Mouse (Mus musculus): ENCODE results near the gene Tenm3.

The Tenm3 gene

DNA sequence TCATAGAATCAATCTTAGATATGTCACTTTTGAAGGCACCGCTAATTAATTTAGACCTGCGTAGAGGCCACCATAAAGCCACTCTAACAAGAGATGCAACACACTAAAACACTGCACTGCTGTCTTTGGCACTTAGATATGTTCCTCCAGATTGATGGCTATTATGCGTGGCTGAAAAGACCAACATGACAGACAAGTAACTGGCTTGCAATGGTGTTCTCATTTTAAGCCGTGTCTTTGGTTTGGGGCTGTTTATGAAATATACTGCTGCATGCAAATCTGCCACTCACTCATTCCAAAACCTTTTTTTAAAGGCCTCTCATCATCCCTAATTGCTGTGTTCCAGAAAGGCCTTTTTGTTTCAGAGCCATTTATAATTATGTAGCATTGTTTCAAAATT lies 398.1 kb downstream of the Tenm3 start:
- no peak for DNase-seq

DNA sequence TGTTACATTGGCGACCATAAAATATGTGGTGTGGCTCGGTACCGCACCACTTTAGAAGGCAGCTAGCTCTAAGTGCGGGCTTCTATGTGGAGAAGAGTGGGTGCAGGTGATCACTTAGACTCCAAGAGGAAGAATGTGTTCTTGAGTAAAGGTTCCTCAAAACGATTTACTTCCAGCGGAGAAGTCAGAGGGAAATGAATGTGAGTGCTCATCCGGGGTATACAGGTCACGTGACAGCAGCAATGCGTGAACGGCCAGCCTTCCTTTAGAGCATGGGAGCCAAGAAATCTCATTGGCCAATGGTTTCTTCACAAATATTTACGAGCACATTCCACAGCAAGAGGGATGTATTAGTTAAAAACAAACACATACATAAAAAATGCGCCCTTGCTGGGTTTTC lies 404.3 kb downstream of the Tenm3 start:
- no peak for DNase-seq

DNA sequence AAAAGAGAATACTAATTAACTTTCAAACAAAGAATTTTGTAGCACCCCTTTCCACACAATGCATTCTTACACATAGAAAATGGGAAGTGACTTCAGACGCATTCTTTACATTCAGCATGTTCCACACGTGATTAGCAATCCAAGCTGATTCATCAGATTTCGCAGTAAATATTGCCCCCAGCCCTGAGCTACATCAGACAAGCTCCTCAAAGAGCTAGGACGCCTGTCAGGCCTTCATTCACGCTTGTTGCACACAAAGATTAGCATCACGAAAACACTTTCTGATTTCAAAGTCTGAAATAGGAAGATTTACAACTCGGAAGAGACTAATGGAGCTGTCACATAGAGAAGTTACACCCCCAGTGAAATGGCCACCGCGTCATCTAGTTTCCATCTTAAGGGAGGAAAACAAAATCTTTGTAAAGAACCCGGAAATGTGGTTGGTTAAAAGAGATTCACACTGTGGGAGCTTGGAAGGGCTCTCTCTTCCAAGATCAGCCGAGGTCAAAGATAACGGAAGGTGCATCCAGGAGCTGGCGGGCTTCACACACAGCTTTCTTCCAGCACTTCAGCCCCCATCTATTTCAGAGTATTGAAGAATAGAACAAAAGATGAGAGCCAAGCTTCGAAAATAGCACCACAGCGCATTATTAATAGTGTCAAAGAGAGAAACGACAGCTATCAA lies 406.1 kb downstream of the Tenm3 start:
- no peak for DNase-seq

DNA sequence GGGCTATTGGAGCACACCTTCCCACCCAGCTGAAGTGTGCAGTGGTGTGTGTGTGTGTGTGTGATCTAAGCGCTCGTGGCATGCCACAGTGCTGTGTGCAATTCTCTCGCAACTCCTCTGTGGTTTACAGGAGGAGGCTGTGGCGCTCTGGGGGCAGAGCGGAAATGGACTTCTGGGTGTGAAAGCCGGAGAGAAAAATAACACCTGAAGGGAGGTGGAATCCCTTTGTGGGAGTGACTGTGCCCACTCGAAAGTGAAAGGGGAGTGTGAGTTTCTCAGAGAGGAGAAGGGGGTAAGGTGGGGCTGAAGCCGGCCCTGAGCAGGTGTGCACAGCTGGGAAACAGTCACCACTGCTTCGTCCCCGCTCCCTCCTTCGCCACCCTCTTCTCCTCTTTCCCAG lies 418.6 kb downstream of the Tenm3 start:
- DNase-seq: no peak

DNA sequence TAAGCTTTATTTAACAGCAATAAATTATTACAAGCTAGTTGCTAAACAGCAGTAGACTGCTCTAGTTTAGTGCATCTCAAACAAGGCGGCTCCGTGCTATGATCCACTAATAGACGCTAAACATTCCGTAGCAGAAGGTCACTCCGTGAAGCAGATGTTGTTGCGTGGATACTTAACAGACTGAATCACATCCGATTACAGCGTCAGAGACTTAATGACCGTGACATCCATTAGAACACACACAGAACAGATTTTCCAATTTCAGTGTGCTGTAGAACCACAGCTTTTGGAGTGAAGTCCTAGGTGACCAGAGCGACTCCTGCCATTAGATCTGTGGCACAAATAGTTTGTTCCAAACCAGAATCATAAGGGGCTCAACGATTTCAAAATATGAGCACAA lies 426.0 kb downstream of the Tenm3 start:
- no peak for DNase-seq

DNA sequence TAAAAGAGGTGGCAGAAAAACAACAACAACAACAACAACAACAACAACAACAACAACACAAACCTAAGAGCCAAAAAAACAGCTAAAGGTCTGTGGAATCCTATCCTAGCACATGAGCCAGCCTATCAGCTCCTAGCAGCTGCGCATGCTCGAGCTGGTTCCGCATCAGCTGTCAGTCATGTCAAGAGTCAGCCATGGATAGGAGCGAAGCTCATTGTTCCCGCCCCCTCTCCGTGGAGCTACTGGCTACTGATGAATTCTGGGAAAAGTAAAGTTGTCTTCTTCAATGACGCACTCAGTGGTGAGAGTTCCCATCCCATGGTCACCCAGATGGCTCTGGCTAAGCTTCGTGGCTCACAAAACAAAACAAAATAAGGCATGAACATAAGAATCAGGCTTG lies 432.8 kb downstream of the Tenm3 start:
- DNase-seq: no peak

DNA sequence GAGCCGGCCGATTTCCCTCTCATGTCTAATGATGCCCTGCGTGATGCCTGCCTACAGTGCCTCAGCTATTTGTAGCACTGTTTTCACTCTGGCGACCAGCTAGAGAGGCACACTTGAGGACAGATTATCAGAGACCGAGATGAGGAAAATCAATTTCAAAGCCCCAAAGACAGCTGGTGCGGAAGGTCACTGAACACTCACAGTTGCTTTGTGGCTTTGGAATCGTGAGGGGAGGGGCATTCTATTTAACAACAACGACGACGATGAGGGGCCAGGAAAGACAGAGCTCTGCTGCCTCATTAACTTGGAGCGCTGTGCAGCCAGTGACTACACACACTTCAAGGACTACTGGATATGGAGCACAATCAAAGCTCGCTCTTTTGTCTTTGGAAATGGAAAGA lies 443.2 kb downstream of the Tenm3 start:
- no peak for DNase-seq

DNA sequence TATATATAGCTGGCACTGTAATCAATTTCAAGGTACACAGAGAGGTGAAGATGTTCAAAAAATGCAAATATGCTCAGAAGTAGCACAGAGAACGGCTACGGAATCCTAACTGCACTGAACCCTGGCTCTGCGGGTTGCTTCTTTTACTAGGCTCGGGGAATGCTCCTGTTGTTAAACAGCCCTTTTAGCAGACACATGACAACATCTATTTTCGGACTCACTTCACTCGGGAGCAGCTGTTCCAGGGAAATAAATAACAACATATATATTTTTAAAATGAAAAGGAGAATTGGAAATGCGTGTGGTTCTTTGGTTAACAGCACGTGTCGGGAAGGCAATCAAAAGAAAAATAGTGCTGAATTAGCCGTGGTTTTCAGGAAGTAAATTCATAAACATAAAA lies 457.9 kb downstream of the Tenm3 start:
- no peak for DNase-seq

DNA sequence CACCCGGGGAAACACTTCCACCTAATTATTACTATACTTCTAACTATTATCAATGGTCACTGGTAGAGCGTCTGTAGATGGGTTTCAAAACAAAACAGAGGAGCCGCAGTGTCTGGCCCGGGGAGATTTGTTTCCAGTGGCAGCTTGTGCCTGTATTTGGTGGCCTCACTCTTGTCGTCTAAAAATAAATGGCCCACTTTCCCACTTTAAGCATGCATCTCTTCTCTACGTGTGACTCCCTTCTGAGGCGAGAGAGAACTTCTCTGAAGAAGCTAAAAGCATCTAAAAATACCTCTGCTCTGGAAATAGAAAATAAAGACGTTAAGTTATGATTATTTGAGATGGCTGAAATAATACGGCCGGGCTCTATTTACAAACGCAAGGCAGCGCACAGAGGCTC lies 463.7 kb downstream of the Tenm3 start:
- no peak for DNase-seq

DNA sequence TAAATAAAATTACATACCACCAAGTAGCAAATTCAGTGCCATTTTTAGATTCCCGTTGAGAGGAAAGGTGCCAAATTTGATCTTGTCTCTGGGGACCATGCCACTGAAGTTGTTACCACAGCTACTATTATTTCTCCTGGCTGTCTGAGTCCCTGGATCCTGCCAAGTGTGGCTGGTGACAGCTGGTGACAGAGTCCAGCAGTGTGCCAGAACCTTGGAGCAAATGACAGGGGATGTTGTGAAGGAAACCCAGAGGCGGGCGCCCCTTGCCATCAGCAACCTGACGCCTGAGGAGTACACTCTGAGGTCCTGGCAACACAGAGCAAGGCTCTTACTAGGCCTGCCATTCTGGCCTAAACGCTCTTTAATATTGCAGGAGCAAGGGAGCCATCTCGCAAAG lies 467.0 kb downstream of the Tenm3 start:
- DNase-seq: no peak

DNA sequence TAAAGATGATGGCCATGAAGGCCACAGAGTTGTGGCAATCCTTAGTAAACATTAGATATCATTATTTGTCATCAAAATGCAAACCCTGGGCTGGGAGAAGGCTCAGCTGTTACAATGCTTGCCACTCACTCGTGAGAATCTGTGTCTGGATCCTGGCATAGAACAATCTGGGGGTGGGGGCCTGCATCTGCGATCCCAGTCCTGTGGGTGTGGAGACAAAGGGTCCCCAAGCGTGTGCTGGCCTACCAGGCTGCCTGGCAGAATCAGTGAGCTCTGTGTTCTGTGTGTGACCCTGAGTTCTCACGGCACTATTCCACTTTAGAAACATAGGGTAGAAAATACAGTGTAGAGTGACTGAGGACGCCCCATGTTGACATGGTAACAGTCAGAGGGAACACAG lies 468.6 kb downstream of the Tenm3 start:
- DNase-seq: no peak

DNA sequence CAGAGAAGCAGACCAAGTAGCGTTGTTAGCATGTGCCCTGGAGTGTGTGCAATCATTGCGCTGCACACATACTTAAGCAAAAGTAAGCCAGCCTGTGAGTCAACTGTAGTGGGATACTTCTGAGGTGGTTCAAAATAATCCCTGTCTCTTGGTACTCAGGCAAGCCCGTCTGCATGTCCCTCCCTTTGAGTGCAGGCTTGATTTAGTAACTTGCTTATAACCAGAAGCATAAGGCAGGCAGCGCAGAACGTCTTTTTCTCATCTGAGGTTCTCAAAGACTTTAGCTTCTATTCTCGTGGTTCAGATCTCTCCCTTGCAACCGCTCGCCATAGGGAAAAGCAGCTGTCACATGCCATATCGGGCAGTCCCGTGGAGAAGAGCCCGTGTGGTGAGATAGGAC lies 470.3 kb downstream of the Tenm3 start:
- no peak for DNase-seq

DNA sequence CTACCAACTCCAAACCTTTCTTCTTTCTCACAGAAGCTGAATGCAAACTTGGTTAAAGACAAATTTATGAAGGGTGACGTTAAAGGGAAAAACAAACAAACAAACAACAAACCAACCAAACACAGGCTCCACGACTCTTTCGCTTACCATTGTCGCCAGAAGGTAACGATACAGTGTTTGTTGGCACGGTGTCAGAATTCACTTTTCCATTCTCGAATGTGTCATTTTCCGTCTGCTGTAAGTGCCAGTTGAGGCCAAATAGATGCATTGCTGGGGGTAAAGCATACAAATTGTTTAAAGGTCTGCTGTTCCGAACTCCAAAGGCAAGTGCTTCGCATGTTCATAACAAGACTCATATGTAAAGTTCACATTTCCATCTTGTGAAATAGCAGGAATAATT lies 476.6 kb downstream of the Tenm3 start:
- no peak for DNase-seq

DNA sequence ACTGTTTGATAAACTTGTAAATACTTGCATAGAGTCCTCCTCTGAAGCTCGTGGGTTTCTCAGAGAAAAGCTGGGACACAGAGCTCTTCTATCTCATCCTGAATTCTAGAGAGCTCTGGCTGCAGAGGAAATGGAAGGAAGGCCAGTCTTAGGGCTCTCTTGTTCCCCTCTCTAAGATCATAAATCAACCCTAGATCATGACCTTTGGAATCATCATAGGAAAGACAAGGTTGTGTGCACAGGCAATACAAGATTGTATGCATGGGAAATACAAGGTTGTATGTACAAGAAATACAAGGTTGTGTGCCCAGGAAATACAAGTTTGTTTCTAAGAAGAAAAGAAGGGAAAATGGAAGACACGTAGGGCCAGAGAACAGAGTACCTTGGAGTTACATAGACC lies 486.9 kb downstream of the Tenm3 start:
- no peak for DNase-seq

DNA sequence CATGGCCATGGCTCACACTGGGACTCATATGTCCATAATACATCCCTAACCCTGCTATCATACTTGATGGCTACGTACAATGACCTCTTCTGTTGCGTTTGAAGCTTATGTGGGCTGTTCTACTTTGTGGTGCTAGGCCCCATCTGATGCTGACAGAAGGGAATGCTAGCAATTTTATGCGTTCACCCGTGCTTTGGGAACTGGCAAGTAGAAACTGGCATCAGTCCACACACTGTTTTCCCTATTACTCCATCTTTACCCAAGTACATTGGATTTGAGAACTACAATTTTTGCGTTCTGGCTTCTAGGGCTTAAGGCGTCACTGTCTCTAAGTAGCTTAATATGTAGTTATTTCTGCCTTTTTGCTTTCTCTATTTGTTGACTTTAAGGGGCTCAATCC lies 490.3 kb downstream of the Tenm3 start:
- no peak for DNase-seq

DNA sequence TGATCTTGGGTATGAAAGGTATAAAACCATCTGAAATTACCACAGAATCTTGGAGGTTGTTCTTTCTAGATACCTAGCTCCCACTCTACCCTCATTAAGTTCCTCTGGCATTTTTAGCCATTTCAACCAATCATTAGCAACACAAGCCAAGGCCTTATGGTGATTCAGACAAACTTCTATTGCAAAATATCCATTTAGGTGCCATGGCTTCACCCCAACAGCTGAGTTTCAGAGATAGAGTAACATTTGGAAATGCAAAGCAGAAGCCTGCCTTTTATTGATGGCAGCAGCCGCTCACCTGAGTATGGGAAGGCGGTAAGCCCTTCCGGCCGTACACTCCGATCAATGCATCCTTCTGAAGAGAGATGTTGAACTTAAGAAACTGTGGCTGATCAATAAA lies 494.9 kb downstream of the Tenm3 start:
- DNase-seq: no peak

DNA sequence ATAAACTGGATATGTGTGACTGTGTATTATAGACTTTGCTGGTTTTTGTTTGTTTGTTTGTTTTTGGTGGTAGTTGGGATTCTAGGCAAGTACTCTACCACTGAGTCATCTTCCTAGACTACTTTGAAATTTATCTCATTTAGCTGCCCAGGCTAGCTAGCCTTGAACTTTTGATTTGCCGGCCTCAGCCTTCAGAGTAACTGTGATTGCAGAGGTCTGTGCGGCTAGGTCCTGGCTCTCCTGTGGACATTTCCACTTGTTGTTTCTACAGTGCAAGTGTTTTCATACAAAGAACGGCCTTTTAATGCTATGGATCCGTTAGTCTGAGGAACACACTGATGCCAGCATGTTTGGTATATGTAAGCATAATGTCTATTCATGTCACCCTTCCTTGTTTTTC lies 495.4 kb downstream of the Tenm3 start:
- no peak for DNase-seq

DNA sequence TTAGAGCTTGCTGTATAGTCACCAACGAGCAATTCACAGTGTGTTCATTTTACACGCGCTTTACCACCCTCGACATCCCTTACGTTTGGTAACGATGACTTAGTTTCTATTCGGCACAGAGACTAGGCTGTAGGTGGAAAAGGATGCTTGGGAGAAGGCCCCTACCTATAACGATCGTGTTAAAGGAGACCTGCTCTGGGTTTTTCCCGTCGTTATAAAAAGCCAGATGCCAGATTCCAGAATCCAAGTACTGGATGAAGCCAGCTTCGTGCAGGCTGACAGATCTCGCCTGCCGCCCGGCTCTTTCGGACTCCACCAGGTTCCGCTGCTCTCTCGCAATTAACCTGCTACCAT lies 500.7 kb downstream of the Tenm3 start:
- DNase-seq: no peak

DNA sequence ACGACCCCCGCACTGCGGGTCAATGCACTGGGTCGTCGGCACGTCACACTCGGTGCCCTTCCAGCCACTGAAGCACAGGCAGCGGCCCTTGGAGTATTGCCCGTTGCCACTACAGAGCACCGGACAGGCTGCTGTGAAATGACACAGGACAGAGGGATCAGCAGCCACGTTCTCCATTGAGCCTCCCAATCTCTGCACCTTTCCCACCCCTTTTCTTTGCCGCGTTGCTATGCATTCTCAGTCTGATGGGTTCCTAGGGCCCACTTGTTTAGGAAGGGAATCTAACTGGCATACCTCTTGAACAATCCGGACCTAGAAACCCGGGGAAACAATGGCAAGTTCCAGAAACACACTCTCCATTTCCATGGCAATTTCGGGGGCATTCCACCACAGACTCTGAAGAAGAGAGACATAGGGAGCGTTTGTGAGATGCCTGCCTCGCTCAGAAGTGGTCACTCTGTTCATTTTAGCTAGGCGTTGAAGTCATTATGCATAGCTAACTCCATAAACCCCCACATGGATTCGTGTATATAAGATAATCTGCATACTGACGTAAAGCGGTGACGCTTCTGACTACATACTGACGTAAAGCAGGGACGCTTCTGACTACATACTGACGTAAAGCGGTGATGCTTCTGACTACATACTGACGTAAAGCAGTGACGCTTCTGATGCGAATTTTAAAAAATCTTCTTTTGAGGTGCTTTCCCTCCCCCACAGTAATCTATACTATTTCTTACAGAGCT lies 501.3 kb downstream of the Tenm3 start:
- DNase-seq: no peak

DNA sequence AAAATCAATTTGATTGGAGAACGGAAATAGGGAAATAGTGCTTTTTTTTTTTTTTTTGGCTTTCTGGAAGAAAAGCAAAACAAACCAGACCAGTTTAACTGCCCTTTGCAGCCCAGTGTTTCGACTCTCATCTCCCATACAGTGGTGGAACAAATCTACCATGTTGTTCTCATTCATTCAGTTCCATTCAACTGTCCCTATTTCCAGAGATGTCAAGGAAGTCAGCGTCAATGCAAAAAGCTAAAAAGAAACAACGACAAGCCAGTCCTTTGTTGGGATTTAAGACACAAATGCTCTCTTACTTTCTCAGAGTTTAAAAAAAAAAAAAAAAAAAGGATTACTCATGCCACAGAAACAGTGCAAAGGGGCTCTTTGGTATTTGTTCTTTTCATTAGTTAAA lies 502.1 kb downstream of the Tenm3 start:
- no peak for DNase-seq

DNA sequence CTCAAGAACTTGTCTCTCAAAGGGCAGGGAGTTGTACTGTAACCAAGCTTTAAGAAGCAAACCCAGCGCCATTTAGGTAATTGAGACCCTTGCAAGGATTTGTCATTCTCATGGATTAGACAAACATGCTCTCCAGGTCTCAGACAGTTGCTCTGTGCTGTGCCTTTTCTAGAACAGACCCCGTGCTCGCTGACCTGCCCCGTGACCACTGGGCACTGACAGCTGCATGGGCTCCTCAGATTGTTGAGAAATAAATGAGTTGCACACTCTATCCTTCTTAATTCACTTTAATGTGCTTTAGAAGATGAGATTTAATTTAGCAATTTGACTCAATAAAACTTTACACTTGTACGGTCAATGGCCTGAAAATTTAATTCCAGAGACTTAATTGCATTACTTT lies 502.5 kb downstream of the Tenm3 start:
- no peak for DNase-seq

DNA sequence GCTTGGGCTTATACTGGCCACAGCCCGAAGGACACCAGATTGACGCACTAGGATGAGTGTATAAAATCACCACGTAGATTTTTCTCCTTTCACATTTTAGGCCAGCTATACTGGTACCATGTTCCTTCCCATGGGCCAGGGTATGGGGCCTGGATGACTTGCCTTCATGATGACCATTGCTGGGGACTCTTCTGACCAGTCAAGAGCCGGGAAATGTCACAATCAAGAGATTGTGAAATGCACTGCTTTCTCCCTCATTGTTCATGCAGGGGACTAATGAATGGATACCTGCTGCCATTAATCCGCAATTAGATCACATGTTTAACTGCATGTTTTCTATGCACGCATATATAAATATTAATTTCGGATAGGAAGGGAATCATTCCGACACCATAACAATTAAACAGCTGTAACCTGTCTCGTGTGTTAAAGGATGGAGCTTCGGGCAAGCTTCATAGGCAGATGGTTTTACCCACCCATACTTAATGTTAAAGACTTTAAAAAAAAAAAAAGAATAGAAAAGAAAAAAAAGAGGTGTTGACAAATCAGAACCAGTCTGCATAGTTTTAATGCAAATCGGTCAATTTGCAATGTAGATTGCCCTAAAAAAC lies 521.0 kb downstream of the Tenm3 start:
- DNase-seq: no peak

DNA sequence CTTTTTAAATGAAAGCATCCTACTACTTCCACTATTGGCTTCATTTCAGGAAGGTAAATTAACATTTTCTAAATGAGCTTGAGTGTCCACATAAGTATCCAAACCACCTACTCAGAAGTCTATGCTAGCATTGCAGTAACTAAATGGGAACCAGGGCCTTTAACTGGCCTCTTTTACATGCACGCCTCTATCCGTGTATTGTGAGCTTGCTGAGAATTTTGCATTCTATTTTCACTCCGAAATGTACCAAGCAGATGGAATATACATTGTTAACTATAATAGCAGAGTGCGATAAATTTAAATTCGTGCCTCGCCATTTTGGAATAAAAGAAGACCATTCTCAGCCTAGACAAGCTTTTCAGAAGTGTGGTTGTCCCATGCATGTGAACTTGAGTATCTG lies 521.5 kb downstream of the Tenm3 start:
- DNase-seq: no peak

DNA sequence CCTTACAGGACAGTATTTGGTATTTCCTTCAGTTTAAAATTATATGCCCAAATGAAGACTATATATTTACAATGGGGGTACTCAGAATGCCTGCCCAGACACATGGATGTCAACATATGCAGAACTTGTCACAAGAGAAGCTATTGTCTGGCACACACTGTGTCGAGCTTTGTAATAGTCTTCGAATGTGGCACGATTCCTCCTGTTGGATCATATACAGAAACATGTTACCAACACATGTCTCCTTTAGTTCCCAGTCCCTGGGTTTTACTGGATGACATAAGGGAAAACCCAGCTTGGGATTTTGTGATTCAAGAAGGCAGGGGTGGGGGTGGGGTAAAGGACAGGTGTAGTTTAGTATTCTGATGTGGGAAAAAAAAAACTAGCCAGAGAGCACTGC lies 524.1 kb downstream of the Tenm3 start:
- no peak for DNase-seq

DNA sequence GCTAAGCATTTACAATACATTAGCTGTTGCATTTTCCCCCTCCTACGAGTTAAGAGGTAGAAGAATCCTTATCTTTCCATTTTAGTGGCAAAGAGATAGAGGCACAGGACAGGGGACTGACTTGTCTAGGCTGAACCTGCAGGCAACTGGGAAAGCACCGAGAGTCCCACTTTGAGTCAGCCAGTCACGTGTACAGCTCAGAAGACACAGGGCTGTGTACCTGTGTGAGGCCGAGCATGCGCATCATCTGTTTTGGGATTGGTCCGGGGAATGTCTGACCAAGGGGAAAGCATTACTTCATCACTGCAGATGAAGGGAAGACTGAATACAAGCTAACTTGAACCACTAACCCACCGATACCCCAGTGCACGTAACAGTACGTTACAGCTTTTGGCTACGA lies 526.3 kb downstream of the Tenm3 start:
- DNase-seq: no peak
